Mouse (Mus musculus) CH12.LX (cell line): ENCODE measurements around the gene Oasl1.

Source experiments
- CTCF ChIP-seq, 2 experiments: IDR thresholded peaks in 1 of 2; conservative IDR thresholded peaks in 1 of 2; 2 replicates each; pipeline ENCODE4 v1.5.1; 2011 to 2012; ENCODE audit warnings: low read depth in 2 of 2, low read length in 2 of 2, improper control_type of control experiment in 1 of 2, inconsistent platforms in 1 of 2, mild to moderate bottlenecking in 1 of 2, moderate library complexity in 1 of 2
- ELF1 ChIP-seq: IDR thresholded peaks from 2 replicates; pipeline ENCODE4 v1.6.1; 2014; ENCODE audit warnings: low read depth, mild to moderate bottlenecking, inconsistent platforms, low read length, improper control_type of control experiment
- MAFK ChIP-seq: IDR thresholded peaks from 2 replicates; pipeline ENCODE4 v1.6.1; 2011; ENCODE audit warnings: low read length, improper control_type of control experiment; ENCODE audit not compliant: insufficient replicate concordance
- POLR2A ChIP-seq: IDR thresholded peaks from 2 replicates; pipeline ENCODE4 v1.6.1; 2011; ENCODE audit warnings: low read depth, mild to moderate bottlenecking, improper control_type of control experiment, low read length
- POLR2AphosphoS2 ChIP-seq: IDR thresholded peaks from 2 replicates; pipeline ENCODE4 v1.6.1; 2011; ENCODE audit warnings: low read depth, low read length, improper control_type of control experiment
- TBP ChIP-seq: conservative IDR thresholded peaks from 2 replicates; pipeline ENCODE4 v1.6.1; 2011; ENCODE audit warnings: low read depth, low read length, improper control_type of control experiment

- TF ChIP-seq POLR2A (no peak), POLR2AphosphoS2 (no peak), CTCF (conservative IDR thresholded peaks at IDR 0.05 in 1 of 2, IDR thresholded peaks at IDR 0.05 in 1 of 2; ENCODE audit: low read depth in 2 of 2, low read length in 2 of 2) (no peak), ELF1 (no peak), TBP (no peak), MAFK (no peak)
Observed at GRCm38 (mm10) chr5:114970824-114971227, 47.8 kb downstream of the Oasl1 start, which contains the start of gene Hnf1a.
